Mouse (Mus musculus): ENCODE measurements around the gene B4galt5.

The B4galt5 gene

GRCm38 (mm10) chr2:167358499-167358898 is 9.5 kb upstream of the B4galt5 start:
- DNase-seq (ENCODE audit: low read depth, low spot score), result no peak

GRCm38 (mm10) chr2:167356885-167357284 is 7.9 kb upstream of the B4galt5 start:
- DNase-seq (ENCODE audit: low read depth, low spot score), result no peak

GRCm38 (mm10) chr2:167354611-167355165 is 5.7 kb upstream of the B4galt5 start:
- no peak for DNase-seq (ENCODE audit: low read depth, low spot score)

- DNase-seq (ENCODE audit: low read depth, low spot score), result no peak
These were observed 5.1 kb upstream of the B4galt5 start for GRCm38 (mm10) chr2:167354046-167354445.

- no peak for DNase-seq (ENCODE audit: low read depth, low spot score)
These were observed 3.5 kb upstream of the B4galt5 start for GRCm38 (mm10) chr2:167352496-167352895.

GRCm38 (mm10) chr2:167351371-167351951 is 2.5 kb upstream of the B4galt5 start:
- peak; percentile 81 for DNase-seq (ENCODE audit: low read depth, low spot score)

GRCm38 (mm10) chr2:167350126-167350650 is 1.2 kb upstream of the B4galt5 start:
- peak; percentile 35 for DNase-seq (ENCODE audit: low read depth, low spot score)

- DNase-seq (ENCODE audit: low read depth, low spot score), result peak; percentile 96
These were observed 427 bp upstream of the B4galt5 start for GRCm38 (mm10) chr2:167349283-167349936.

- DNase-seq (ENCODE audit: low read depth, low spot score), result peak; percentile 53
These were observed 1.0 kb downstream of the B4galt5 start for GRCm38 (mm10) chr2:167347991-167348375.

- DNase-seq (ENCODE audit: low read depth, low spot score), result peak; percentile 60
These were observed 1.6 kb downstream of the B4galt5 start for GRCm38 (mm10) chr2:167347361-167347760.

- DNase-seq (ENCODE audit: low read depth, low spot score), result no peak
These were observed 3.3 kb downstream of the B4galt5 start for GRCm38 (mm10) chr2:167345508-167346164.

- peak; percentile 45 for DNase-seq (ENCODE audit: low read depth, low spot score)
These were observed 4.0 kb downstream of the B4galt5 start for GRCm38 (mm10) chr2:167344871-167345507.

GRCm38 (mm10) chr2:167343369-167344140 is 5.4 kb downstream of the B4galt5 start:
- DNase-seq (ENCODE audit: low read depth, low spot score), result no peak

- DNase-seq (ENCODE audit: low read depth, low spot score), result no peak
These were observed 6.1 kb downstream of the B4galt5 start for GRCm38 (mm10) chr2:167342876-167343275.

GRCm38 (mm10) chr2:167337580-167337979 is 11.4 kb downstream of the B4galt5 start:
- no peak for DNase-seq (ENCODE audit: low read depth, low spot score)

- DNase-seq (ENCODE audit: low read depth, low spot score), result no peak
These were observed 11.8 kb downstream of the B4galt5 start for GRCm38 (mm10) chr2:167337214-167337512.

GRCm38 (mm10) chr2:167336384-167337213 is 12.4 kb downstream of the B4galt5 start:
- DNase-seq (ENCODE audit: low read depth, low spot score), result no peak

GRCm38 (mm10) chr2:167335066-167335465 is 13.9 kb downstream of the B4galt5 start:
- DNase-seq (ENCODE audit: low read depth, low spot score), result no peak

- no peak for DNase-seq (ENCODE audit: low read depth, low spot score)
These were observed 14.7 kb downstream of the B4galt5 start for GRCm38 (mm10) chr2:167334312-167334711.

- DNase-seq (ENCODE audit: low read depth, low spot score), result no peak
These were observed 15.5 kb downstream of the B4galt5 start for GRCm38 (mm10) chr2:167333450-167333849.

All from A20 (cell line).